Mouse (Mus musculus) heart, adult 2 months (tissue): ENCODE measurements at regions not wholly inside any gene's neighbourhood (a gene's known extent, or its start where the extent isn't known, plus 50 kb on each side); places are given as distances from the start of the nearest gene placed in this dataset.

ENCODE experiments used
- CTCF ChIP-seq: fragments of 200-600 bp; IDR thresholded peaks from 2 replicates; pipeline ENCODE4 v1.8.1; 2022; ENCODE audit warnings: antibody characterized with exemption, mild to moderate bottlenecking, moderate library complexity
- POLR2A ChIP-seq: fragments of 200-500 bp; IDR thresholded peaks from 2 replicates; pipeline ENCODE4 v1.6.1; 2011; ENCODE audit warnings: mild to moderate bottlenecking, low read depth, low read length, control low read depth; ENCODE audit not compliant: insufficient read depth

- TF ChIP-seq CTCF: no peak
- no peak for TF ChIP-seq POLR2A
Measured at GRCm38 (mm10) chr3:80003300-80004090, 119.2 kb downstream of the Fam198b start.
